In genomic region chr13:59822507-59823462, GRCm38 (mm10) we compare ENCODE assay signal across 8 mouse cellular contexts. TPM values are rescaled to one million over a fixed set of nuclear protein-coding genes. Genes with fewer than 3 reads are reported as not detected.
DNase-seq lines count a peak whose midpoint lies in the region; ATAC-seq and TF ChIP-seq lines count a peak whose summit lies in the region.

TSS of gene Tut7 (minus strand) at chr13:59823147.

- H3K27ac ChIP-seq in forebrain, embryonic 13.5 days: peak within 1 kb of the TSS; percentile 90
- peak within 1 kb of the TSS; percentile 99 for H3K27ac ChIP-seq in liver, postnatal 0 days (ENCODE audit: low read depth)
- H3K27ac ChIP-seq in neural tube, embryonic 14.5 days (ENCODE audit: low read depth, low read length): peak within 1 kb of the TSS; percentile 90

- H3K27me3 ChIP-seq in E14TG2a.4 (ENCODE audit: insufficient read depth, low read length): 0 out of 2 replicates have a peak, but pooled peaks cover 5% of the 10 kb centered on the region
- no peaks in the 10 kb centered on the region for H3K27me3 ChIP-seq in forebrain, embryonic 13.5 days
- no peaks in the 10 kb centered on the region for H3K27me3 ChIP-seq in liver, postnatal 0 days (ENCODE audit: insufficient read depth, low read length)
- no peaks in the 10 kb centered on the region for H3K27me3 ChIP-seq in neural tube, embryonic 14.5 days (ENCODE audit: control insufficient read depth, insufficient read depth, low read length)

- peak; percentile 92 for DNase-seq in c-Kit-positive CD71-positive TER-119-positive erythroid progenitor cells, embryonic 14.5 days (ENCODE audit: low spot score)
- DNase-seq in heart, postnatal 10 days: peak; percentile 96 to 97
- DNase-seq in large intestine, adult 2 months (ENCODE audit: low read depth, low spot score): no peak
- peak; percentile 96 for DNase-seq in liver, postnatal 0 days
- peak; percentile 95 for DNase-seq in testis, postnatal 10 days (ENCODE audit: low spot score)

- intact Hi-C loops in heart, postnatal 10 days (cut with DNase I): no loop called here

- peak; percentile 99 for ATAC-seq in forebrain, embryonic 13.5 days
- ATAC-seq in liver, postnatal 0 days: peak; percentile 97
- peak; percentile 97 for ATAC-seq in neural tube, embryonic 14.5 days (ENCODE audit: low read depth)

- peak within 1 kb of the TSS; percentile 84 for H3K9ac ChIP-seq in forebrain, embryonic 13.5 days
- H3K9ac ChIP-seq in liver, postnatal 0 days (replicated peaks): peak within 1 kb of the TSS; percentile 82
- peak within 1 kb of the TSS; percentile 84 for H3K9ac ChIP-seq in neural tube, embryonic 14.5 days (replicated peaks; ENCODE audit: low read depth, low read length)

- peaks cover 37% of the 10 kb centered on the region for H3K4me1 ChIP-seq in E14TG2a.4 (replicated peaks; ENCODE audit: low read depth, low read length)
- peaks cover 38% of the 10 kb centered on the region for H3K4me1 ChIP-seq in forebrain, embryonic 13.5 days
- H3K4me1 ChIP-seq in liver, postnatal 0 days (ENCODE audit: insufficient read depth): peaks cover 28% of the 10 kb centered on the region
- peaks cover 32% of the 10 kb centered on the region for H3K4me1 ChIP-seq in neural tube, embryonic 14.5 days (ENCODE audit: control insufficient read depth, insufficient read depth, low read length)

- TF ChIP-seq EP300 in liver, postnatal 0 days (IDR thresholded peaks at IDR 0.05; ENCODE audit: low read depth): peak; percentile 53

- under 1% methylated on average over 81 of the region's 100 CpGs for WGBS in forebrain, embryonic 13.5 days
- WGBS in large intestine, adult 2 months: under 1% methylated on average over 100 of the region's 100 CpGs
- WGBS in liver, postnatal 0 days (ENCODE audit: insufficient replicate concordance): under 1% methylated on average over 86 of the region's 100 CpGs
- under 1% methylated on average over 92 of the region's 100 CpGs for WGBS in neural tube, embryonic 14.5 days

- H3K4me2 ChIP-seq in forebrain, embryonic 13.5 days: peak within 1 kb of the TSS; percentile 86
- H3K4me2 ChIP-seq in liver, postnatal 0 days (ENCODE audit: low read depth, low read length): peak within 1 kb of the TSS; percentile 82
- H3K4me2 ChIP-seq in neural tube, embryonic 14.5 days (ENCODE audit: low read depth, low read length): peak within 1 kb of the TSS; percentile 53

- H3K9me3 ChIP-seq in E14TG2a.4 (ENCODE audit: low read length): no peaks in the 10 kb centered on the region
- H3K9me3 ChIP-seq in forebrain, embryonic 13.5 days (replicated peaks): no peaks in the 10 kb centered on the region
- no peaks in the 10 kb centered on the region for H3K9me3 ChIP-seq in liver, postnatal 0 days (ENCODE audit: low read length)
- H3K9me3 ChIP-seq in neural tube, embryonic 14.5 days (ENCODE audit: control insufficient read depth, low read length): no peaks in the 10 kb centered on the region

- H3K36me3 ChIP-seq in E14TG2a.4 (ENCODE audit: insufficient read depth, low read length): peaks cover 30% of the 10 kb centered on the region
- peaks cover 9% of the 10 kb centered on the region; the same call in 1 of the 2 replicates for H3K36me3 ChIP-seq in forebrain, embryonic 13.5 days (ENCODE audit: poor library complexity, severe bottlenecking)
- H3K36me3 ChIP-seq in liver, postnatal 0 days (replicated peaks; ENCODE audit: insufficient read depth, low read length): peaks cover 30% of the 10 kb centered on the region
- no peaks in the 10 kb centered on the region for H3K36me3 ChIP-seq in neural tube, embryonic 14.5 days (ENCODE audit: control insufficient read depth, insufficient read depth, low read length)

- H3K4me3 ChIP-seq in E14TG2a.4 (replicated peaks; ENCODE audit: low read length): peak within 1 kb of the TSS; percentile 100
- peak within 1 kb of the TSS; percentile 83 for H3K4me3 ChIP-seq in forebrain, embryonic 13.5 days
- peak within 1 kb of the TSS; percentile 70 for H3K4me3 ChIP-seq in liver, postnatal 0 days (ENCODE audit: low read depth, low read length)
- peak within 1 kb of the TSS; percentile 95 for H3K4me3 ChIP-seq in neural tube, embryonic 14.5 days (ENCODE audit: low read depth, low read length)

- TF ChIP-seq CTCF in E14TG2a.4 (conservative IDR thresholded peaks at IDR 0.05; ENCODE audit: low read length): no peak
- no peak for TF ChIP-seq CTCF in liver, postnatal 0 days (IDR thresholded peaks at IDR 0.05; ENCODE audit: low read depth)

RNA-seq across cellular contexts. Expression of gene Tut7, which starts in this region (rescaled TPM):
- polyA plus RNA-seq in forebrain, embryonic 13.5 days (2015; fragmentation: Nextera tagmentation; extraction: Ambion mirVana): 48.2 and 56.5 TPM in 2 replicates
- total RNA-seq in heart, postnatal 10 days (2021): 10 to 100 TPM; 51.2 to 53.3 TPM
- 20.5 and 34.0 TPM in 2 replicates for polyA plus RNA-seq in large intestine, adult 2 months (2012; rRNA removed)
- polyA plus RNA-seq in liver, postnatal 0 days (2015; fragmentation: Nextera tagmentation; extraction: Ambion mirVana): 33.8 and 37.6 TPM in 2 replicates
- polyA plus RNA-seq in neural tube, embryonic 14.5 days (2014; fragmentation: Nextera tagmentation; extraction: Ambion mirVana): 45.1 and 51.8 TPM in 2 replicates
